Mouse (Mus musculus) central nervous system, embryonic 18 days (tissue): ENCODE results near the gene Crybg3. TPM values are rescaled to one million over a fixed set of nuclear protein-coding genes. Genes with fewer than 3 reads are reported as not detected.

ENCODE experiments used
- polyA plus RNA-seq: library from polyadenylated mRNA; depleted of rRNA; stranded (reverse); fragments of >200 nt; gene quantifications from 2 replicates; pipeline ENCODE4 v1.2.3, GENCODE M21; 2012; rRNA removed

Crybg3 gene
- polyA plus RNA-seq, result 2.4 and 2.6 TPM in 2 replicates

GRCm38 (mm10) chr16:59600311-59601251, at the start of gene Crybg3:
Gene Crybg3, minus strand, starts transcription at chr16:59600979.

GRCm38 (mm10) chr16:59639102-59639691, 38.4 kb upstream of the Crybg3 start, which contains the start of gene Arl6:
Gene Arl6, minus strand, starts transcription at chr16:59639391.

DNA sequence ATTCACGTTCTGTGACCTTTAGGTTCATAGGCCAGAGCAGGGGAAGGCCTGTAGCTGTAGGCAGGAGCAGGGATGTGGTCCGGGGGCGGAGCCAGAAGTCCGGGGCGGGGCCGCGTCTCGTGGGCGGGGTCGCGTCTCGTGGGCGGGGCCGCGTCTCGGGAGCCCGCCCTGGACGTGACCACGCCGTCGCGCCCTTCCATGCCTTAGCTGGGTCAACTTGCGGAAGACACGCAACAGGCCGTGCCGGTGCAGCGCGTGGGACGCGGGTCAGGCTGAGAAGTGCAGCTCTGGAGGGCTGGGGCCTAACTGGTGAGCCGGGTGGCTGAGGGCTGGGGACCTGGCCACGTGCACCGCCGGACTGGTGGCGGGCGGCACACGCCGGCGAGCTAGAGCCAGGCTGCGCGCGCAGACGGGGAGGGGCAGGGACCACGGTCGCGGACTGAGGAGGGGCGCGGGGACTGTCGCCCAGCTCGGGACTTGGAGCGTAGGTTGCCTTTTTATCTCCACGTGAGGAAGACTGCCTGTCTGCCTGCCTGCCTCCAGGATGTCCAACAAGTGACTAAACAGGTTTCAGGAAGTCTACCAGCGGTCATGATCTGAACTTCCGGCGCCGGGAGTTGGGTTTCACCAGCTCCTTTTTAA, 129.0 kb downstream of the Crybg3 start, which contains the start of gene Riox2:
TSS of gene Riox2 (plus strand) at position 139 of the 642 bp plus-strand sequence.

Other genes starting within 250 kb of the Crybg3 start
- gene Olfr209, start 237.0 kb downstream of the Crybg3 start, polyA plus RNA-seq, result not detected in 2 replicates
- gene Gabrr3, start 193.6 kb downstream of the Crybg3 start, polyA plus RNA-seq, result 0.03 and 0.05 TPM in 2 replicates
- 8.6 and 9.3 TPM in 2 replicates for gene Riox2, start 129.2 kb downstream of the Crybg3 start, polyA plus RNA-seq
- gene Arl6, start 38.4 kb upstream of the Crybg3 start, polyA plus RNA-seq, result 28.4 and 30.8 TPM in 2 replicates